Mouse (Mus musculus) urinary bladder, postnatal 10 days (tissue): ENCODE measurements around the gene Col4a4.

Experiments
- DNase-seq: peaks from one replicate; pipeline ENCODE4 v3.0.0; 2022; ENCODE audit warnings: low spot score

Col4a4 gene

DNA sequence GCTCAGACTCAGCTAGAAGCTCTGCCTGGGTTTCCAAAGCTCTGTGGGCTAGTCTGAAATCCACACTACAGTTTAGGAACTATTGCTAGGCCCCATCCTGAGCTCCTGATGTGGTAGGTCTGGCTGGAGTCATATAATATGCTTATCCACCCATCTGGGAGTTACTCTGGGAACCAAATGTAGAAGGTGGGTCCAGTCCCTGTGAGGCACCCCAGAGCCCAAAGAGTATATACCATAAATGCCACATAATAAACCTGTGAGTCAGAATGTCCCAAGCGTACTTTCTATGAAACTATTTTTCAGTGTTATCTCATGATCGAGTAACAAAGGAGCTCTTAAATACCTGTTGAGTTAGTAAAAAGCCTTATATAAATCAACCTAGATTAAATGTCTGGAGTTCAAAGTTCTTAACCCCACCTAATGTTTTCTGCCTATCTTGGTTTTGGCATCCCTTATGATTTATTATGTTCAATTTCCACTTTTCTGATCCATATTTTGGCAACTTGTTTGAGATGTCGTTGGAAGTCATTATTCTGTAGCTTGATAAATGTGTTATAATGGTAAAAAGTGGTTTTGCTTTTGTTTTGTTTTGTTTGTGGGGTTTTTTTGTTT is 172.1 kb downstream of the Col4a4 start:
- no peak for DNase-seq

- no peak for DNase-seq
Observed at GRCm38 (mm10) chr1:82412085-82412484, 174.6 kb downstream of the Col4a4 start.

DNA sequence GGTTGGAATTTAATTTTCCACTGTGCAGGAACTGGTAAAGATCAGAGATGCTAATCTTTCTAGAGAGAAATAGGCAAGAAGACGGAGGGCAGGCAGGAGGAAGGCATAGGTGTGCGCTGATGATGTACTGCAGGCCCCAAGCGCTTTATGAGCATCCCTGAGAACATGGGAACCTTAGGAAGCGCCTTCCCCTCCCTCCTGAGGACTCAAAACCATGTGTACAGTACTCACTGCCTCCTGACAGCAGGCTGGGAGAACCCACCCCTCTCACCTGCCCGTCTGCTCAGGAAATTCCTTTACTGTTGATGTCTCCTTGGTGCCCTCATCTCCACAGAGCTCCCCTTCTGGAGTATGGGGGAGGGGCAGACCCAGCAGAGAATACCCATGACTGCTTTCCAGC is 175.1 kb downstream of the Col4a4 start:
- DNase-seq = no peak

DNA sequence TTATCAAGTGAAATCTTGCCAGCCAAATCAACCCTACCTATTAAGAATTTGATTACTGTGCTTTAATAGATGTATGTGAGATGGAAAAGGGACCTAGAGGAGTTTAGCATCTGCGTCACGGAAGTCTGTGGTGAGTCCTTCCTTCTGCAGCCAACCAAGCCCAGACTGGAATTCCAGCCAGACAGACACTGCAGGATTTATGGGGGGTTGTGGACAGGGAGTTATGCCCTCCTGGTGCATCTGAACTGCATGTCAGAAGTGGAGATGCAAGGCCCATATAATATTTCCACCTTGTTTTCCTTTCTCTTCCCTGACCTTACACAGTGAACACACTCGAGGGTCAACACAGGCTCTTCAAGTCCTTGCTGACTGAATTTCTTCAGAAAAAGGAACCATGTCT is 176.1 kb downstream of the Col4a4 start:
- DNase-seq = no peak

GRCm38 (mm10) chr1:82409271-82409670 is 177.4 kb downstream of the Col4a4 start:
- no peak for DNase-seq

DNA sequence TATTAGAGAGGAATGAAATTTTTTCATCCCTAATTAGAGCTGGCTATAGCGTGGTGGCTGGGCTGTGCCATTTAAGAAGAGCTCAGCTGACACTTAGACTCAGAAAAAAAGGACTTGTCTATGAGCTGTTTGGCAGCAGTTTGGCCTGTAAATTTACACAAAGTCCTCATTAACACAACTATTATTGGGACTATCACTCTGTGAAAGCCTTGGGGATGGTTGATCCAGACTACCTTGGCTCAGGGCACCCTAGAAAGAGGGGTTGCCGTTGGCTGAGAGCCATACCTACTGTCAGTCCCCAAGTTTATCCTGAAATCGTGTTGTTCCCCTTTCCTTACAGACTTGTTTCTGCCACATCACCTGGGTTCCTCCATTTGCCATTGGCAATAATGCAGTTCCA is 178.9 kb downstream of the Col4a4 start:
- DNase-seq = no peak
